Mouse (Mus musculus) mouse embryonic stem cell (cell line): ENCODE results near the gene Esrra.
"Not testable (repeated sequence)": the region's sequence is repeated elsewhere in the genome, so short reads cannot be mapped to it uniquely, and the experiment has no call there.

Experiments
- in situ Hi-C, 2 experiments: fragments of 300-500 bp; cut with MboI; formaldehyde crosslinking; loops; 1 replicate in 1 of 2; 3 replicates in 1 of 2; pipeline ENCODE4 v1.14.3; 2019 to 2020; ENCODE audit warnings: low sequenced_read_pairs in 2 of 2, low pct_unique_long_range_greater_than_20kb in 1 of 2, mixed read lengths in 1 of 2; ENCODE audit not compliant: unreplicated experiment in 1 of 2

Esrra gene

DNA sequence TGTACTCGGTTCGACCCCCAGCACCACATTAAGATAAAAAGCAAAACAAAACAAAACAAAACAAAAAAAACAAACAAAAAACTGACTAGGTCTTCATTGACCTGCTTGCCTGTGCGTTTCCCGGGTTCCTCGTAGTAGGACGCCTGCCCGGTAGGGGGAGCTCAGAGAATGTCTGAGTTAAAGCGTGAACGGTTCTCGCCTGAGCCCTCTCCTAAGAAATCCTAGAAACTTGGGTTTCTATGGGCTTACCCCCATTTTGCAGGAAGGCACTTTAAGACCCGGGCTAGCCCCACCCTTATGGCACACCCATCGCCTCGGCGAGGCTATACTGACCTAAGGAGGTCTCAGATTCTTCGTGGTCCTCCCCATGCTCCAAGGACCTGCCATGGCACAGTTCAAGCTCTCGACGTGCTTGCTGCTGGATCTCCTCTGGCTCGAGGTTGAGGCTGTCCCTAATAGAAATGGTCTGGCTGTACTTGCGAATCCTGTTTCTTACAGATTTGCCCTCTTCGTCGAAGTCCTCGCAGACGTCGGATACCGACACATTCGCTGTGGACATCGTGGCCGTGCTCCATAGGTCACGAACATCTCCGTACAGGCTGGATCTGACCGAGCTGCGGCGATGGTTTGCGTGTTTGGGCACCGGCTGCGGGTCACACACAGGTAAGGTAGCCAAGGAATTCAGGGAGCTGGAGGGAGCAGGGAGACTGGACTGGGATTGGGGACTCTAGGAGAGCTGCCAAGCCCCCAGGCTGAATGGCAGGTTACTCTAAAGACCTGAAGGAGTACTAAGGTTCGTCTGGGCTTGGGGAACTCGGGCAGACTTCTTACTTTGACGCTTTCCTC lies 3.1 kb upstream of the Esrra start:
- in situ Hi-C loops: no loop called here

DNA sequence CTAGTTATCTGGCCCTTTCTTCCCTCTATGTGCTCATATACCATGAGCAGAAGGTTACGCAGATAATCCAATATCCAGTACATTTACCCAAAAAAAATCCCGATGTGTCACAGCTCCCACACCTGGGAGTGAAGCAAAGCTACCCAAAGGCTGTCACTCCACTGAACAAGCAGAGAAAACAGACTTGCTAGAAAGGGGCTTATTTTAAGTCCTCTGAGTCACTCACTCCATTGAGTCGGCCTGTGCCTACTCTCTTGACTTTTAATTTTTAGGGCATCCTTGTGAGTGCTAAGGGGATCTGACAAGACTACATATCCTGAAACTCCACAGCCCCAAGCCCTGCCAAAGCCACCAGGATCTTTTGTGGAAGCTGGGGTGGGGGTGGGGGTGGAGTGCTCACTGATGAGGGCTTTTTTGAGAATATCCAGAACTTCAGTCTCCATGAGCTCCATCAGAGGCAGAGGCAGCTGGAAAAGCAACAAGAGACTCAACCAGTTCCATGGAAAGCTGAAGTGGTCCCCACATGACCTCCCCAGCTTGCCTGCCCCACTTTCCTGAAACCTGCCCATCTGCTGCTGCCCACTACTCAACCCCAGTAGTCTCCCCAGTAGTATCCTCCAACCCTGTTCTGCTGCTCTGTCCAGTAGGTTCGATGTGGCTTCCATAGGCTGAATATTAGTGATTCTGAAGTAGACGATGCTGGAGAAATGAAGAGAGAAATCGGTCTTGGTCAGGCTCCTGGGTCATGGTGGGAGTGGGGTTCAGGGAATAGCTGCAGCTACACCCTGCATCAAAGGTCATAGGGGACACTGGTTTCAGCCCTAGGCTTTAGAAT lies 1.5 kb upstream of the Esrra start:
- in situ Hi-C loops: no loop called here

DNA sequence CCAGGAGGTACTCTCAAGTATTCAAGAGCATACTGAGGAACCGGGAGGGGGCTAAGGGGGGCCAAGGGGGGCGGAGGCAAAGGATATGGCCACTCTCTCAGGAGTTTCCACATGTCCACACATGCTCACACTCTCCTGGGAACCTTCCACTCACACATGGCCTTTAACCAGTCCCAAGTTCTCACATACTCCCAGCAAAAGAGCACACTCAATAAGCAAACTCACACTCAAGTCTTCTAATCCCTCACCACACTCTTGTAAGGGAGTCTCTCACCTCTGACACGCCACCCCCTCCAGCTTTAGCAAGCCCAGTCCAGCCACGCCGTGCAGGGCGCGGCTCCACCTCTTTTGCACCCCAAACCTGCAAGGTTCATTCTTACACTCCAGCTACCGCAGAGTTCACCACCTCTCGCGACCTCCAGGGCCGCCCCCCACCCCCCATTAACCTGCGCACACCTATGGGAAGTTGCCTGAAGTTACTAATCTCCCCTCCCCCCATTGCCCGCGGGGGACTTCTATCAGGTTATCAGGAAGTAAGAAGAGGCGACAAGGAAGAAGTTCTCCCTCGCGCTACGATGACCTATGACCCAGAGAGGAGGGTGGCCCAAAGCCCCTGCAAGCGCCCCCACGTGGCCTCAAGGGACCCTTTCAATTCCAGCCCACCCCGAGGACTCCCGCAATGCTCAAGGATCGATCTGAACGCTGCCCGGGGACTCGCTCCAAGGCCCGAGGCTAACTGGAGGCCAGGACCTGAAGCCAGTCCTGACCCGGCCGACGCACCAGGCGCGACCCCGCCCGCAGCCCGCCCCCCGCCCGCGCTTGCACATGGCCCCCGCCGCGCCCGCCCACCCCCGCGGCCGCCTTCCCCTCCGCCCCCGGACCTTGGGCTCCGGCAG lies 624 bp downstream of the Esrra start:
- in situ Hi-C loops: no loop called here

DNA sequence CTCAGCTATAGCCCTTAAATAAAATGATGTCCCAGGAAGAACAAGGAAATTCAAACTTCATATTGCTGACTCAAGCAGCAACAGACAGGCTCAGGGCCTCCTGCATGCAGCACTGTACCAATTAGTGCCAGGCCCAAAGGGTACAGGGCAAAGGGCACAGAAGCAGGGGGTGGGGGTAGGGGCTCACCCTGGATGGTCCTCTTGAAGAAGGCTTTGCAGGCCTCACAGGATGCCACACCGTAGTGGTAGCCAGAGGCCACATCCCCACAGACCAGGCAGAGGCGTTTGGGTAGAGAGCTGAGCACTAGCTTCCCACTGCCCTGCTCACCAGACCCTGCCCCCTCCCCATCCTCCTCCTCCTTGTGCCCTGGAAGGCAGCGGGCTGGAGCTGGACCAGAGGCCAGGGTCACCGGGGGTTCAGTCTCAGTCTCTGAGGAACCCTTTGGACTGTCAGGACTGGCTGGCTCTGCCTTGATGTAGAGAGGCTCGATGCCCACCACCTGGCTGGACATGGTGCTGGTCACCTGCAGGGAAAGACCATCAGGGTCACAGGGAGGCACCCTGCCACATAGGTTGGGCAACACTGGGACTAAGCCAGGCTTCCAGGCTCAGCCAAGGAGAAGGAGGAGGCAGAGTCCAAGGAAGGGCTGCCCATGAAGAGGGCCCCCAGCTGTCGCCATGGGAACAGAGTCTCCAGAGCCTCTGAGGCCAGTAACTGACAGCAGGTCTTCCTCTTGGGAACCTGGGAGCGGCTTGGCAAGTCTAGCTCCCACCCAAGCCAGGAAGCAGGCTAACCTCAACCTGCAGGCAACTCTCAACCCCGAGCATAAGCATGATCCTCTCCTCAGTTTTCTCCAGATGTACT lies 1.5 kb downstream of the Esrra start:
- in situ Hi-C loops: no loop called here

DNA sequence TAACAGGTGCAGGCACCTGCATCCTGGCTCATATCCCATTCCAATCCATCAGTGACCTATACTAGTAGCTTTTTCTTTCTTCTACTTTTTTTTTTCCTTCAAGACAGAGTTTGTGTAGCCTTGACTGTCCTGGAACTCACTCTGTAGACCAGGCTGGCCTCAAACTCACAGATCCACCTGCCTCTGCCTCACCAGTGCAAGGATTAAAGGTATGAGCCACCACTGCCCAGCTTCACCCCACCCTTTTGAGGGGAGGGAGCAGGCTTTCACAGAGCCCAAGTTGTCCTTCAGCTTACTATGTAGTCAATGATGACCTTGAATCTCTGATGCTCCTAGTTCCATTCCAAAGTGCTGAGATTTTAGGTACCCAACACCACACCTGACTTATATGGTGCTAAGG lies 2.2 kb downstream of the Esrra start:
- in situ Hi-C loops: no loop called here

DNA sequence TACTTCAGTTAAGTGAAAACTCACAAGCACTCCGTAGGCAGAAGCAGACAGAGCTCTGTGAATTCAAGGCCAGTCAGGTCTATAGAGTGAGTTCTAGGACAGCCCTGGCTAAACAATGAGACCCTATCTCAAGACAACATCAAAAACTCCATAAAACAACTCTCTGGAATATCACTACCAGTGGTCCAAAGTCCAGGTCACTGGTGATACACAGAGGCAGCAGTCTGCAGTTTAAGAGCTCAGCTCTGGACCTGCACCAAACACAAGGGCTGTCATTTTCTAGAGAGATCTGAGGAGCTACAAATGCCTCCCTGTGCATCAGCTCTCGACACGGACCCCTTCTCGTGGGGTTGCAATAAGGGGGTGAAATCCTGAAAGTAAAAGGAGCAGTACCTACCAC lies 3.3 kb downstream of the Esrra start:
- in situ Hi-C loops: no loop called here

DNA sequence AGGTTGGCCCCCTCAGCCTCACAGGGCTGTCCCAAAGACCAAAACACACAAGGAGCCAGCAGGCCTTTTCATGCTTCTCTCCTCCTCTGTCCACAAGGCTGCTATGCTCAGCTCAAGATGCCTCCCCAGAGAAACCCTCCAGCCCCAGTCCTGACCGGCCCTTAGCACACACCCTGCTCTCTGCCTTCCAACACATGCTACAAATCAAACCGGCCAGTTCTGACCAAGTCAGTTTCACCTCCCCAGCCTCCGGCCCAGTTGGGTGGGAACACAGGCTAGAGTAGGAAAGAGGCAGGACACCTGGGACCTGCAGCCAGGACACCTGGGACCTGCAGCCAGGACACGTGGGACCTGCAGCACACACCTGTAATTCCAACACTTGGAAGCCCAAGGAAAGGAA lies 5.1 kb downstream of the Esrra start:
- in situ Hi-C loops: no loop called here

DNA sequence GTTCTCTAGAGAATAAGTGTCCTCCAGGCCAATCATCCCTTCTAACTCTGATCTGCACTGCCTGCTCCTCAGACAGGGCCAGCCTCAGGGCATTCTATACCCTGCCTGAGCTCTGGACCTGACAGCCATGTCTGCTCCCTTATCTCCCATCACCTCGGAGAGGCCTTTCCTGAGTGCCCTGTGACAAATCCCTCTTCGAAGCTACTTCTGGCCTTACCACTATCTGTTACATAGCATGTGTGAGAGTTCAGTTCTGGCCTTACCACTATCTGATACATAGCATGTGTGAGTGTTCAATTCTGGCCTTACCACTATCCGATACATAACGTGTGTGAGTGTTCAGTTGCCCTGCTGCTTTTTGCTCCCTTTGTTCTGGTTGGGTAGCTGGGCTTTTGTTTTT lies 6.3 kb downstream of the Esrra start:
- in situ Hi-C loops: no loop called here

DNA sequence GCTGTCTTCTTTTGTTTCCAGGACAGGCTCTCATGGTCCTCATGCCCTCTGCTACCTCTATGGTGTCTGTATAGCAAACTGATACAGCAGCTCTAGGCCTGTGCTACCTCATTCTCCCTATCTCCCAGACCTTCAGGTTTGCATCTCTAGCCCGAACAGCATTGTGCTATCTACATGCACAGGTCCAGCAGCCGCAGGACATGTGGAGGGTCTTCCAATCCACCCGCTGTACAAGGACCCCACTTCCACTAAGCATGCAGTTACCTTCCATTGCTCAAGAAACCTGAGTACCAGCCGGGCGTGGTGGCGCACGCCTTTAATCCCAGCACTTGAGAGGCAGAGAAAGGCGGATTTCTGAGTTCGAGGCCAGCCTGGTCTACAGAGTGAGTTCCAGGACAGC lies 7.1 kb downstream of the Esrra start:
- in situ Hi-C loops: no loop called here

DNA sequence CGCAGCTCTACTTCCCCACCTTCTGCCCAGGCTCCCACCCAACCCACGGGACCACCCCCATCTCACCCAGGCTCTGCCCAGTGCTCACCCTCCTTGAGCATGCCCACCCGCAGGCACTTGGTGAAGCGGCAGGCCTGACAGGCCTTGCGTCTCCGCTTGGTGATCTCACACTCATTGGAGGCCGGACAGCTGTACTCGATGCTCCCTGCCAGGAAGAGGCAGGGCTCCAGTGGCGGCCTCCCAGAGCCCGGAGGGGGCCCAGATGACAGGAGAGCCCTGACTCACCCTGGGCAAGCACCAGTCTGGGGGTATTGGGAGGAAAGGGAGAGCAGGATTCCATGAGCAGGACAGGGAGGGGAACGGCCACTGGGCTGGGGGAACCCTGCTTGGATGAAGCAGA lies 7.6 kb downstream of the Esrra start:
- in situ Hi-C loops: no loop called here

DNA sequence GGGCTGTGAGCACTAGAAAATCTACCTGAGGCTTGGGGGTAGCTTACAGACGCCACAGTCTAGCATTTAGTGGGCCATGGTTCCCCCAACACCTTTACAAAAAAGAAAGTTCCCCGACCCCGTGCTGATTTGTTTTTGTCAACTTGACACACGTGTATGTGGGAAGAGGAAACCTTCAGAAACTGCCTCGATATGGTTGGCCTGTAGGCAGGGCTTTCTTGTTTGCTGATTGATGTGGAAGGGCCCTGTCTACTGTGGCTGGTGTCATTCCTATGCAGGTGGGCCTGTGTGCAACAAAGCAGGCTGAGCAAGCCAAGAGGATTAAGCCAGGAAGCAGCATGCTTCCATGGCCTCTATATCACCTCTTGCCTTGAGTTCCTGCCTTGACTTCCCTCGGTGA lies 8.6 kb downstream of the Esrra start:
- in situ Hi-C loops: no loop called here

DNA sequence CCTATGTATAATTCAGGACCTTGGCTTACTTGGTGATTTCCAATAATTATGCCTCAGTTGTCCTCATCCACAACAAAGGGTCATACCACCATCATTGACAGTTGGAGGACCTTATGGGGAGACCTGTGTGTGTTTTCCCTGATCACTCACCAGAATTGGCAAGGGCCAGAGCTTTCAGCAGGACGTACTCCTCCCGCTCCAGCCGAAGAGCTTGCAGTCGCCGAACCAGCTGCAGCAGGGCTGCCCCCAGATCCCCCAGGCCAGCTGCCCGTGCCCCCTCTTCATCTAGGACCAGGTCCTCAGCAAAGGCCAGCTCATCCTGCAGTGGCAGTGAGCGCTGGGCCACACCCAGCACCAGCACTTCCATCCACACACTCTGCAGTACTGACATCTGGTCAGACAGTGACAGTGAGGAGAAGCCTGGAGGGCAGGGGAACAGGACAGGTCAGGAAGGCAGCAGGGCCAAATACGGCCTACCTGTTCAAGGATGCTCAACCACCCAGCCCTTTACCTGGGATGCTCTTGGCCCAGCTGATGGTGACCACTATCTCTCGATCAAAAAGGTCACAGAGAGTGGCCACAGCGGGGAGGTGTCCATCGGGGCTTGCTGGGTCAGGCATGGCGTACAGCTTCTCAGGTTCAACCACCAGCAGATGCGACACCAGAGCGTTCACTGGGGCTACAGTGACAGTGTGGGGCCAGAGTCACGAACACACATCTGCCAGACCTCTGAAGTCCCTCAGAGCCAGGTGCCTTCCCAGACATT lies 9.2 kb downstream of the Esrra start:
- in situ Hi-C loops: no loop called here

DNA sequence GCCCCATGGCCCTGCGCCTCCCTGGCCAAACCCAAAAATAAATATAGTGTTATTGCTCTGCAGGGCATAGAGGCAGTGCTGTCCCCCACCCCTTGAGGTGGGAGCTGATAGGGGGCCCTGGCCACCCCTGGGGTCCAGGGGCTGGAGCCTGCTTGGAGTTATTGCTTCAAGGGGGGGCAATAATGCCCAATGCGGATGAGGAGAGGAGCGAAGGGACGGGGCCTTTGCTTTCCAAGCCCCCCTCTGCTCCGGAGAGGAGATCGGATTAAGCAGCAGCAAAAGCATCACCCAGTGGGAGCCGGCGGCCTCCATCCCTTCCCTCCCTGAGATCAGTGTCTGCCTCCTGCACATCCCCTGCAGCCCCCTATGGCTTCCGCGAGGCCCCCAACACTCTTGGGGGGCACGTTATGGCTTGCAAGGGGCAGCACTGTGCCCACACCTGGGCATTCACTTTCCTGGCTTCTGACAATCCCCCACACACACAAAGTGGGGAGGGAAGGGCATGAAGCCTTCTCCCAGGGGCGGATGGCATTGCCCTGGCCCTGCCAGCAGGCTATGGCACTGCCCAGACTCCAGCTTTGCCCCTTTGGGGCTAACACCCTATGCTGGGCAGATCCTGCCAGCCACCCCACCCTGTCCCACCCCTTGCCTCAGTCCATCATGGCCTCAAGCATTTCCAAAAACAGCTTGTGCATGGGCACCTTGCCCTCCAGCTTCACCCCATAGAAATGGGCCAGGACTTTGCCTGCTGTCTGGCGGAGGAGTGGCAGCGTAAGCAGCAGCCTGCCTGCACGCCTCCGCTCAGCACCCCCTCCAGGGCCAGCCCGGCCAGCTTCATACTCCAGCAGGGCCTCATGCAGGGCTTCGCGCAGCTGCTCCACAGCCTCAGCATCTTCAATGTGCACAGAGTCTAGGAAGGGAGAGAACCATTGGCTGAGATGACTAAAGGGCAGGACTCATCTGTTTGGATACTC lies 10.2 kb downstream of the Esrra start:
- in situ Hi-C loops: no loop called here

DNA sequence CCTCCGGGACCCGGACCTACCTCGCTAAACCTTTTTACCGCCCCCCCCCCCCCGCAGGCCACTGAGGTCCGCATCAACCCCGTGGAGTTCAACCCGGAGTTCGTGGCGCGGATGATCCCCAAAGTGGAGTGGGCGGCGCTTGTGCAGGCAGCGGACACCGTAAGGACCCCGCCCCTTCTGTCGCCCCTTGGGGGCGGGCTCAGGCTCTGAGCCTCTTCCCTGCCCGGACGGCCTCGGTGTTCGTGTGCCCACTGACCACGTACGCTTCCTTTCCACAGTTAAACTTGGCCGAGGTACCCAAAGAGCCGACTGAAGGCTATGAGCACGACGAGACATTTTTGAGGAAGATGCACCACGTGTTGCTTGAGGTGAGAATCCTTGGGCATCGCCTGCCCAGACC lies 11.3 kb downstream of the Esrra start:
- in situ Hi-C loops: not testable (repeated sequence)

DNA sequence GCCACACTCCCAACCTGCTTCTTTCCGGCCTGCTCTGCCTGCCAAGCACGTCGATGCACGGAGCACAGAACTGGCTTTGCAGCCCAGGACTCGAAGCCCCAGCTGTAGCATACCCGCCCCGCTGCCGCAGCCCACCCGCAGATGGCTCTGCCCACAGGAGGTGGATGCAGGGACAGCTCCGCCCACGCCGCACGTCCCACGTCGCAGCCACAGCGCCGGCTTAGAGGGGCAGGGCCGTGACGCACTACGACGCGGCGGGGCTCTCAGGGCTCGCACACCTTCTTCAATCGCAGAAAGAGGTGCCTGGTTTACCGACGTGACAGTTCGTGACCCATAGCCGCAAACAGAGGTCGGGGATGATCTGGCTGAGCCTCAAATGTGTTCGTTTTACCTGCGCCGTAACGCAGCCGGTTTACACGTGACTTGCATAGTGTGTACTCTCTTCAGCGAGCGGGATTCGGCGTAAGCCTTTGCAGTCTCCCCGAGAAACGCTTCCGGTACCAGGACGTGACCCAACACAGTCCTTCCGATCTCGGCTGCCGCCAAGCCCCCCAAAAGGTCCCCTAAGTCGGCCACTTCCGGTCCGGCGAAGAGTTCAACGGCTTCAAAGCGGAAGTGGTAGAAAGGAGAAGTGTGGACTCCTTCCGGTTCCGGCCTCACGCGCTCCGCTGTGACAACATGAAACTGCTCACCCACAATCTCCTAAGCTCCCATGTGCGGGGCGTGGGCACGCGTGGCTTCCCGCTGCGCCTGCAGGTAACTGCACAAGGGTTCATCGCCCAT lies 11.9 kb downstream of the Esrra start, which contains the start of the genes Trmt112 and Prdx5:
Gene Trmt112 (plus strand): TSS at position 192 of the 783 bp plus-strand sequence.
Gene Prdx5 (minus strand): TSS at position 600 of the 783 bp plus-strand sequence.
- in situ Hi-C loops: no loop called here
